Mouse (Mus musculus): ENCODE results near the gene Slc35g2.

Gene Slc35g2

DNA sequence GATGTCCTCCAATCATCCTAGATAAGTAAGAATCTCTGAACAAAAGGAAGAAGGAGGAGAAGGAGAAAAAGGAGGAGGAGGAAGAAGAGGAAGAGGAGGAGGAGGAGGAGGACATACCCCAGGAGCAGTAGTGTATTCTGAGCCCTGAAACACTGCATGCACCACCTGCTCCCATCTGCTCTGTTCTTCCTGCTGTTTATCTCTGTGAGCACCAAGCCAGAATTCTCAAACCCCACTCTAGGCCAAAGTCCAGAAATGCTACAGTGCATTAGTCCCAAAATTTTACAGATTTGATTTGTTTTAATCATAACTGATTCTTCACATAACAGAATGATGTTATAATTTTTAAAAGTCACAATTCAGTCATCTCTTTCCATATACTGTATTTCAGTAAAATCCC lies 11.9 kb downstream of the Slc35g2 start:
- DNase-seq (ENCODE audit: low read depth) = no peak

DNA sequence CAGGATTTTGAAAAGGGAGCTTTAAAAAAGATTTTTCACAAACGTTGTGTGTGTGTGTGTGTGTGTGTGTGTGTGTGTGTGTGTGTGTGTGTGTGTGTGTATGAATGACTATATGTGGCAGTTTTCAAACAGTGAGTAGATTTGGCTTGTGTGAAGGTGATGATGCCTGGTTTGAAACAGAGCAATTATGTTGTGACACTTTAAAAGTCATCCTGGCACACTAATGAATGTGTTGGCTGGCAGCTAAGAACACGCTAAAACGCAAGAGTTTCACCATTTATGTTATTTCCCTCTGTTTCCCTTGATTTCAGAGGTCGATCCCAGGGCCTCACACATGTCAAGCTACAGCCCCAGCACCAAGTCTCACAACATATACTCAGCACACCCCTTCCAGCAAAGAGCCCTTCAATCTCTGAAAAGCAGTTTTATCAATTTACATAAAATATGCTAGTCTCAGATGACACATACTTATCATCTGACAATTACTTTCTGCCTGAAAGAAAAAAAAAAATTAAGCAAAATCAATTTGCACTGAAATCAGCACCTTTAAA lies 12.8 kb downstream of the Slc35g2 start:
- no peak for DNase-seq (ENCODE audit: low read depth)

GRCm38 (mm10) chr9:100555686-100556085 lies 15.2 kb downstream of the Slc35g2 start:
- DNase-seq (ENCODE audit: low read depth) = no peak

DNA sequence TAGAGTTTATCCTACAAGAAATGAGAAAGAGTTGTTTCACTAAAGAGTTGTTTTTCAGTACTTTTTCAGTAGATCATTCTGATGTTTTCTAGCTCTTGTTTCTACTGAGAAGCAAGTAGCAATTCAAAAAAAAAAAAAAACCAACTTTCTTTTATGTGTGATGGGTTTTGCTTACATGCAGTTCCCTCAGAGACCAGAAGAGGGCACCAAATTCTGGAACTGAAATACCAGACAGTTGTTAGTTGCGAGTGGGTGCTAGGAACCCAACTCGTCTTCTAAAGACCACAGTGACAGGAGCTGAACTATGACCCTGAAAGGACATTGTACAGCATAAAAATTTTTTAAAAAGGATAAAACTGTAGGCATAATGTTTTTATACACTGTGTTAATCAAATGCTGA lies 22.6 kb downstream of the Slc35g2 start:
- peak; percentile 30 for DNase-seq (ENCODE audit: low read depth)

DNA sequence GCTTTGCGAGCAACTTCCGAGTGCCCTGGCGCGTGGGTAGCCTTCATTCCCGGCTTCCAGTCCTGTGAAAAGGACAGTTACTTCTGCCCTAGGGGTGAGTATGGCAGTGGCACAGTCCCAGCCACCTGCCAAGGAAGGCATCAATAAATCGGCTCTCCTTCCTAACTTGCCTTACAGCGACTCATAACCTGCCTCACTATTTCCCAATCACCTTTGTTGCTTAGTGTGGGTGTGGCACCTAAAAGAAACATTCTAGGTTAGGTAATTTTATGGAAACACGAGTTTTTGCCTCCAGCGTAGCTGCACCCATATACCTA lies 24.3 kb downstream of the Slc35g2 start:
- DNase-seq (ENCODE audit: low read depth) = peak; percentile 24

GRCm38 (mm10) chr9:100545715-100546593 lies 24.9 kb downstream of the Slc35g2 start, which contains the start of gene Nck1:
Gene Nck1, minus strand, starts transcription at chr9:100546134.
- DNase-seq (ENCODE audit: low read depth) = peak; percentile 96

DNA sequence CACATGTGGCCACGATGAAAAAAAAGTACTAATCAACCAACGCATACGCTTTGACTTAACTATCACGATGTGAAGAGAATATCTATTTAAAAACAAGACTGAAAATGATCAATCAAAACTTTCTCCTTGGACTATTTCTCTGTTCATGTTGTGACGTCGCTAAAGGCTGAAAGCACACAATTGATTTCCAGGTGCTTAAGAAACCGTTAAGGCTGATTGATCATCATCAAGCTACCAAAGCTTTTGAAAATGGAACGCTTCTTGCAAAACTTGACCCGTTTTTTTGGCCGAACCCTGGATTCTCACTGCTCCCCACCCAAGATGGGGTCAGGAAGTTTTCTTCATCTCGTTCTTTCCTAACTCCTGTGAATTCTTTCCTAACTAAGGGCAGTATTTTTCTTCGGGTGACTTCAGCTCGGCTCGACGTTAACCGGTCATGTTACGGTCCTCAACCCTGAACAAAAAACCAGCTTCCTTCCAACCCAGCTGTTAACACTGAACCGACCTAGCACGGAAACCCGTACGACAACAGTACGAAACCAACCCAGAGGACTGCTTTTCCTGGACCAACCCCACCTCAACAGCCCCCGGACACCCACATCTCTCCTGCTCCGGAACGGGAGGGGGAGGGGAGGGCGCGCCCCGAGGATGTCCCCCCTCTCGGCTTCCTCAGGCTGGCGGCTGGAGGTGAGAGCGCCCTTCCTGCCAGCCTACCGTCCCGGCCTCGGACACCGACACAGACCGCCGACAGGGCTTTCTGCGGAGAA lies 25.8 kb downstream of the Slc35g2 start:
- DNase-seq (ENCODE audit: low read depth) = peak; percentile 24

GRCm38 (mm10) chr9:100535618-100536262 lies 35.1 kb downstream of the Slc35g2 start:
- no peak for DNase-seq (ENCODE audit: low read depth)

DNA sequence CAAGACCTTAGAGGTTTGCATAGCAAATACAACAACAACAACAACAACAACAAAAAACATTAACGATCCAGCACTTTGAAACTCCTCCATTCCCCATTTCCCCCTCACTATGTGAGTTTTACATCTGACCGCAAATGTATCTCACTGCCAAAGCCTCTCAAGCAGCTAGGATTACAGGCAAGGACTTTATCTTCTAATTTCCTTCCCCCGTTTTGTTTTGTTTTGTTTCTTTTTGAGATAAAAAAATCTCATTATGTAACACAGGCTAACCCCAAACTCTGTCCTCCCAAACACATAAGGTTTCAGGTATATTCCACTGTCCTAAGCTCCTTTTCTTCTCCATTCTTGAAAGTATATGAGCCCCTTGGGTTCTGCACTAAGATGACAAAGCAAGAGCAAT lies 36.2 kb downstream of the Slc35g2 start:
- no peak for DNase-seq (ENCODE audit: low read depth)

DNA sequence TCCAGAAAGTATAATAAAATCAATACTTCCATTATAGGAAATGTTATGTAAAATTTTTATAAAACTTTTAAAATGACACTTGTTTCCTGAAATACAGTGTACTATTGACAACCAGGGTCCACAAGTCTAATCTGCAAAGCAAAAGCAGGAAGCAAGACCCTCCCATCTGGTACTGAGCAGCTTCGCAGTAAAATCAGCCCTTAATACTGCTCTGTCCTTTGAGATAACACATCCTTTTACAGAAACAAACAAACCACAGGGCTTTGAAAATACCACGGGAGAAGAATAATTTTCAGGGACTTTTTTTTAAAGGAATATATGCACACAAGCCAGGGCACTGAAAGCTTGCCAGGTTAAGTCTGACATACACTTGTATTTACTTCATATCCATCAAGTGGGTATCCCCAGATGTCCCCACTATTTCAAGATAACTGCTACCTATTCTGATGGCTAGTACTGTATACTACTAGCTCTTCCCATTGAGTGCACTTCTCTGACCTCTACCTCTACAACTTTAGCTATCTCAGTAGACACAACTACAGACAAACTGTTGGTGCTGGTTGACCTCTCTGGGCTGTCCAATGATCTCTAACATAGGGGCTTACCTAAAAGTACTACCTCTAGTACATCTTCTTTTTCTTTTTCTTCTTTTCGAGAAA lies 37.9 kb downstream of the Slc35g2 start:
- no peak for DNase-seq (ENCODE audit: low read depth)

GRCm38 (mm10) chr9:100531296-100531695 lies 39.6 kb downstream of the Slc35g2 start:
- no peak for DNase-seq (ENCODE audit: low read depth)

GRCm38 (mm10) chr9:100525225-100525624 lies 45.7 kb downstream of the Slc35g2 start:
- no peak for DNase-seq (ENCODE audit: low read depth)

- no peak for DNase-seq (ENCODE audit: low read depth)
These were observed 48.9 kb downstream of the Slc35g2 start for GRCm38 (mm10) chr9:100522029-100522428.

- DNase-seq (ENCODE audit: low read depth) = peak; percentile 44
These were observed 50.3 kb downstream of the Slc35g2 start for GRCm38 (mm10) chr9:100520586-100520985.

DNA sequence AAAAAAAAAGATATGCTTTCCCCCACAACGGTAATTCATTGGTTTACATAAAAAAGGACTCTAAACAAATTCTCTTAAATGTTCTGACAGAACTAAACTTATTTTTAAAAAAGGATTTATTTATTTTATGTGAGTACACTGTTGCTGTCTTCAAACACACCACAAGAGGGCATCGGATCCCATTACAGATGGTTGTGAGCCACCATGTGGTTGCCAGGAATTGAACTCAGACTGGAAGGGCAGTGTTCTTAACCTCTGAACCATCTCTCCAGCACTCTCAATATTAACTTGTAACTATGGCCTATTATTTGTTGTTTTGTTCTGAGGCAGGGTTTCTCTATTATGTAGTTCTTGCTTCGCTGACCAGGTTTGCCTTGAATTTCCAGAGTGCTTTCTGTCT lies 50.9 kb downstream of the Slc35g2 start:
- DNase-seq (ENCODE audit: low read depth) = no peak

DNA sequence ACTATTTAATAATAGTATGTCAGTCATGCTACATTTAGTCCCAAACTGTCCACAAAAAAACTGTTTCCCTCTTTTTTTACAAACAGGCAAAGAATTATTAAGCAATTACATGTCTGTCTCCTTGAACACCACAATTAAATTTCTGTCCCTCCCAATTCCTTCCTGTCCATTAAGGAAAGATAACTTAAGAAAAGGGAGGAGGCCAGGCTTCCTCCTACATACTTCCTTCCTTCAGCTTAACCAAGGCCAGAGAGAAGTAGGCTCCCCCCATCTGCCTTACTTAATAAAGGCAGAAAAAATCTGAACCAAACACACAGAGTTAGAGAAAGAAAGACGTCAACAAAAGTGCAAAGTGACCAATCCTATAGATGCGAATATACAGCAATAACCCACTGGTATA lies 63.3 kb downstream of the Slc35g2 start:
- no peak for DNase-seq (ENCODE audit: low read depth)

DNA sequence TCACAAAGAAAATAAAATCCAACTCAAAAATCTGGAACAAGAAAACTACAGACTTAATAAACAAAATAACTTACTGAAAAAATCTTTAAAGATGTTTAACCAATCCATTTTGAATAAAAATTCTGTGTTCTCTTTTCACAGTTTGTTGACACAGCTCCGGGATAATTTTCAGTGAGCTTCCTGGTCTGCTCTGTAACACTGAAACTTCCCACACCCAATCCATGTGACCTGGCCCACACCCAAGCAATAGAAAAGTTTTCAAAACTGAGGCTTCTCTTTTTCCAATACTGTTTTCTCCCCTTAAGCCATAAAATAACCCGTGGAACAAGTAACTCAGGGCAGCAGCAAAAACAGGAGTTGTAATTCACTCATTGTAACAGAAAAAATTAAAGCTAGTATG lies 64.2 kb downstream of the Slc35g2 start:
- no peak for DNase-seq (ENCODE audit: low read depth)

DNA sequence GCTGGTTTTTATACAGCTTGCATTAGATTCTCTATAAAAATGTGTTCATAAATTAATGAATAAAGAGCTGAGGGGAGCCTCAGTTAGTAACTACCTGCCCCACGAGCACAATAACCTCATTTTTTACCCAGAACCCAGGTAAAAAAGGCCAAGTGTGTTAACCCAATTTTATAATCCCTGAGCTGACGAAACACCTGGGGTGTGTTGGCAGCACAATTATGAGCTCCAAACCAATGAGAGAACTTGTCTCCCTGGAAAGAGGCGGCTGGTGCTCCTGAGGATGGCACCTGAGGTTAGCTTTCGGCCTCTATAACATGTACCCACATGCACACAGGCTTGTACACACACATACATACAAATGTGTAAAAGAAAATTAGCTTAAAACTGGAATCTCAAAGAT lies 65.4 kb downstream of the Slc35g2 start:
- no peak for DNase-seq (ENCODE audit: low read depth)
